Mouse (Mus musculus): Measurements from ENCODE around the gene Zdhhc20.
"Not testable (repeated sequence)": the region's sequence is repeated elsewhere in the genome, so short reads cannot be mapped to it uniquely, and the experiment has no call there.

Gene Zdhhc20

DNA sequence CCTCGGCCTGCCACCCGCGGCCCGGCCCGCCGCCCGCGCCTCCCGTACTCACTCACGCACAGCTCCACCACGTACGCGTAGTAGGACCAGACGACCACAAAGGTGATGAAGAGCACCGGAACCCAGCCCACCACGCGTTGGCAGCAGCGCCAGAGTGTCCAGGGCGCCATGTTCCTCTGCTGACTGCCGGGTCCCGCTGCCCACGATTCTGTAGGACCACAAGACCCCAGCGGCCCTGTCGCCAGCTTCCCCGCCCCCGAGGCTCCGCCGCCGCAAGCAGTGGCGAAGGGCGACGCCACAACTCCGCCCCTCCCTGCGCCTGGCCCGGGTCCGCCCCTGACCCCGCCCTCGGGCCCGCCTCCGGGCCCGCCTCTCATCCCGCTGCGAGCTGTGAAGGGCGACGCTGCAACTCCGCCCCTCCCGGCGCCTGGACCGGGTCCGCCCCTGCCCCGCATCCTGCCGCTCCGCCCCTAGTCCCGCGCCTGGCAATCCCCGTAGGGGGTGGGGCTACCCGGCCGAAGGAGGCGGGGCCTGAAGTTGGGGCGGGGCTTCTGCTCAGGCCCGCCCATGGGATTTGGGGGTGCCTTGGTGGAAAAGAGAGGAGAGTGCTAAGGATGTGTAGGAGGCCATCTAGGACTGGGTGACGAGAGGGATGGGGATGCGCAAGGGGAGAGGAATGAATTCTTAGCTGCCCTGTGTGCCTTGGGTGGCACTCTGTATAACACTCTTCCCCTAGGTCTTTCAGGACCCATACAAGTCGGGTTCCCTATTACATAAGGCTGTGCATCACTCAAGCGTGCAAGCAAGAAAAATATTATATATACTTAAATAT is at the start of gene Zdhhc20:
Gene Zdhhc20, minus strand, starts transcription at position 266 of the 832 bp plus-strand sequence.
- ATAC-seq (ENCODE audit: low TSS enrichment) = peak; percentile 93

DNA sequence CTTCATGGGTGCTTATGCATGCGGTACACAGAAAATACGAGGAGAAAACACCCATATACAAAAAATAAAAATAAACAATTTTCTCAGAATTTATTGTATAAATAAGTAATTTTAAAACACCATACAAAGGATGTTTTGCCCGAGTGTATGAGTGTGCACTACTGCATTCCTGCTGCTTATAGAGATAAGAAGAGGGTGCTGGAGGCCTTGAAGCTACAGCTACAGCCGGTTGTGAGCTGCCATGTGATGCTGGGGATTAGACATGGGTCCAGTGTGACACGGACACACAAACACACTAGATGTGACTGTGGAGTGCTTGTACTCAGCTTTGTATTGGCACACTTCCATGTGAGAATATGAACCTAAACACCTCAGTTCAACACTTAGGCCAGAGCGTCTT is 47.2 kb upstream of the Zdhhc20 start:
- no peak for ATAC-seq (ENCODE audit: low TSS enrichment)

DNA sequence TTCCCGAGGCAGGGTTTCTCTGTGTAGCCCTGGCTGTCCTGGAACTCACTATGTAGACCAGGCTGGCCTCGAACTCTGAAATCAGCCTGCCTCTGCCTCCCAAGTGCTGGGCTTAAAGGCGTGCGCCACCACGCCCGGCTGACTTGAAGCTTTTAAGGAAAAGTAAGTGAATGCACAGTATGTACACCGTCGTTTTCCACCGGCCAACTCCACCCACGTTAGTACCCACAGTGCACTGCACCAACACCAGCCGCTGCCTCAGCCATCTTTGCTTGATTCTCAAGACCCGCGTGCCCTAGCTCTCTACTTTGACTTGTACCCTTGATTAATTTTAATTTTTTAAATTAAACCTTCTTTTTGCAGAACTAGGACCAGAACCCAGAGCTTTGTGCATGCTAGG is 44.6 kb upstream of the Zdhhc20 start:
- ATAC-seq (ENCODE audit: low TSS enrichment) = no peak

DNA sequence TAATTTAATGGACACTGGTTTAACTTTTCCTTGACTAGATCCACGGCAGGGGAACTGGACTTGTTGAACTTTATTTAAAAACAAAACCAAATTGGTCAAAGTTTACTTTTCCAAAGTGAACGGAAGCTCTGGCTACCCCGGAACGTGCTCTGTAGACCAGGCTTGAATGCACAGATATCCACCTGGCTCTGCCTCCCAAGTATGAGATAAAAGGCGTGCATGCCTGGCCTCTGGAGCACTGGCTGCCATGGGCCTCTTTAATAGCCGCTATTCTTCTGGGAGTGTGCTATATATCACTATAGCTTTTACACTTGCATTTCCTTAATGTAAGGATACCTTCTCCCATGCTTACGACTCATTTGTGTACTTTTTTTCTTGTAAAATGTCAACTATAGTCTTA is 43.5 kb upstream of the Zdhhc20 start:
- no peak for ATAC-seq (ENCODE audit: low TSS enrichment)

DNA sequence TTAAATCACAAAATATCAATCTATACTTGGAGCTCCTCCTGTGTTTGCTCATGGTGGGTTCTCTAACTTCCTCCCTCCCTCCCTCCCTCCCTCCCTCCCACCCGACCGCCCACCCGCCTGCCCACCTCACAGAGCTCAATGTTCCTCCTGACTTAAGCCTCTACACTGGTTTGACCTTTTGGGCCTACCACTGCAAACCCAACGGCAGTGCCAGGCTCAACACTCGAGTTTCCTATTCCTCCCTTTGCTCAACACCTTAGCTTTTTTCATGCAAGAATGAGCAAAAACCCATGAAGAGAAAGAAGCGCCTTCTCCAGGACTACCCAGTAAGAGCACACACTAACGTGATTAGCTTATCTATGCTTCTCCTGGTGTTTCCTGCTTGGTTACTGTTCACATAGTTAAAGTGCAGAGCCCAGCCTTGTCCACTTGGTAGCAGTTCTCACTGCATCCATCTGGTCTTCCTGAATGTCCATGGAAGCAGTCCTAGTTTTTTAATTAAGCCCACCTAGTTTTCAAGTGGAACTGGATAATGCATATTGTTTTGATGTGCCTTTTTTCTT is 42.9 kb upstream of the Zdhhc20 start:
- no peak for ATAC-seq (ENCODE audit: low TSS enrichment)

DNA sequence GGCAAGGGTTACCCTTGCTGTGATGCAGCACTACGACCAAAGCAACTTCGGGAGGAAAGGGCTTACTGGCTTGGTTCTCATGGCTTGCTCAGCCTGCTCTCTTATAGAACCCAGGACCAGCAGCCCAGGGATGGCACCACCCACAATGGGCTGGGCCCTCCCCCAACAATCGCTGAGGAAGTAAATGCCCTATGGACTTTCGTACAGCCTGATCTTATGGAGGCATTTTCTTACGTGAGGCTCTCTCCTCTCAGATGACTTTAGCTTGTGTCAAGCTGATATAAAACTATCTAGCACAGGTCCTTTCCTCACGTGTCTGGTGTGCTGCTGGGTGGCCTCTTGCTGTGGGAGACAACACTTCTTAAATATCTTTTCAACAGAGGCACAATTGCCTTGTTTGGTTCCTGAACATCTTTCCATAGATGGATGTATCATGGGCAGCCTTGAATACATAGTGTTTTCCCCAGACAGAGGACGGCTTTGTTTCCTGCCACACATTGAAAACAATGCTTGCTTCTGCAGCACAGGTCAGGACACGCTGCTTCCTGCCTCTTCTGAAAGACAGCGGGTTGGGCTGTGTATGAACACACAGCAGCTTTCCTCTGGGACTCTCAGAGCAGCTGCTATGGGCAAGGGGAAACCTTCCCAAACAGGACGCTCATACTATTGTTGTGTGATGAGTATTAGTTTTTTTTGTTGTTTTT is 31.5 kb upstream of the Zdhhc20 start:
- peak; percentile 43 for ATAC-seq (ENCODE audit: low TSS enrichment)

DNA sequence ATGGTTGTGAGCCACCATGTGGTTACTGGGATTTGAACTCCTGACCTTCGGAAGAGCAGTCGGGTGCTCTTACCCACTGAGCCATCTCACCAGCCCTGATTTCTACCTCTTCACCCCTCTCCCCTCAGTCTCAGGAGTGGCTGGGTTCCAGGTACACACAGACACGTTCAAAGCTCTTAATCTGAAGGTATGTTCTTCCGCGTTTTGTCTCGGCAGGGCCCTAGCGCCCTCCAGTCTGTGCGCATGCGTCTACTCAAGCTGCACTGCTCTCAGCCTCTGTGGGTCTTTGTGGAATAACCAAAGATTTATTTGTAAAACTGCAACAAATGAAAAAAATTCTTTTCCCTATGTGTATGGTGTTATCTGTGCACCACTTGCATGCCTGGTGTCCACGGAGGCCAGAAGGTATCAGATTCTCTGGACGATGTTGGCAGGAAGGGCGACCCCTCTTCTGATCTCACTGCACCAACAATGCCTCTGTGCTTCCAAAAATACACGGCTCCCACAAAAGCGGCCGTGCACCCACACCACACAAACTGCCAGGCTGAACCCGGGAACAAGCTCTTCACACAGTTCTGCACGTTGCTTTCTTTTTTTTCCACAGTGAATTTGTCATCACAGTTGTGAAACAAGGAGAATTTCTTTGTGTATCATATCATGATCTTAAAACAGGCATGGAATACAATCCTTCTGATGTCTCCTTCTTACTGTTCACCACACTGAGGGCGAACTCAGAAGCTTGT is 30.7 kb upstream of the Zdhhc20 start:
- peak; percentile 78 for ATAC-seq (ENCODE audit: low TSS enrichment)

DNA sequence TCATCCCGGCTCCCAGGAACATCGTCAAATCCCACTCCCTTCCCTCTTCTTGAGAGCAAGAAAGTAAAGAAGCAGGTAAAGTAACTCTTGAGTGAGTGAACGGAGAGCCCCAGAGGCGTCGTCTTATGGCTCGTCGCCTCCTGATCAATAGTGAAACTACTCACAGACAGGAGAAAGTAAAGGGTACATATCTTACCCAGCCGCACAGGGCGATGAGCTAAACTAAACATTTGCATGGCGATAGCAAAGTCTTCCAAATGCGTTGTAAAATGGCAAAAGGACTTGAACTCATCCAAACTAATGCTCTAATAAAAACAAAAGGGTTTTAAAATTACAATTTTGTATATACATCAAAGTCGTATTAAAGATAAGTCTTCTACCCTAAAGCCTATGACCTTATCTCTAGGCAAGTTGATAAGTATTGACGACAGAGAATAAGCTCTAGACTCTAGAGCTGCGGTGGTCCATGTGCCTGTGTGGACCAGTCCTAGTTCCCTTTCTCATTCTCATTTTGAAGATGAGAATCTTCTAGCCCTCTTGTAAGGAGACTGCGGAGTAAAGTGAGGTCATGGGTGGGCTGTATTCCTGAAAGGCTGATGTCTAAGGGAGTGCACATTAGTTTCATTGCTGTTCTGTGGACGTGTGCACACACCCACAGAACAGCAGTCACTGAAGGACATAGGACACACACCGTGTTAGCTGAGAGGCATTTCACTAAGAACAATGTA is 29.2 kb upstream of the Zdhhc20 start:
- ATAC-seq (ENCODE audit: low TSS enrichment) = no peak

DNA sequence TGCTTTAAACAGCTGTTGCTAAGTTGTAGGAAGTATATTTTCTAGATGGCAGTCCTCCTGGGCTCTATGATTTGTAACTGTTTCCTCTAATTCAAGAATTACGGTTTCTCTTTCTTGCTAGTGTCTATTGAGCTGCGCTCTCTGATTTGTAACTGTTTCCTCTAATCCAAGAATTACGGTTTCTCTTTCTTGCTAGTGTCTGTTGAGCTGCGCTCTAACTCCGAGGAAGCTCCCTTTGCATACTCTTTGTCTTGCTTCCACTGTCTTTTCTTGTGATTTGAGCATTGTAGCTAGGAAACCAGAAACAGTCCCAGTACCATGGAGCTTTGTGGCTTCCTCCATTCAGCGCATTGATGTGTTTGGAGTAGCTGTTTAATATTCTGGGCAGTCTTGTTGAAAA is 25.3 kb upstream of the Zdhhc20 start:
- ATAC-seq (ENCODE audit: low TSS enrichment) = no peak

DNA sequence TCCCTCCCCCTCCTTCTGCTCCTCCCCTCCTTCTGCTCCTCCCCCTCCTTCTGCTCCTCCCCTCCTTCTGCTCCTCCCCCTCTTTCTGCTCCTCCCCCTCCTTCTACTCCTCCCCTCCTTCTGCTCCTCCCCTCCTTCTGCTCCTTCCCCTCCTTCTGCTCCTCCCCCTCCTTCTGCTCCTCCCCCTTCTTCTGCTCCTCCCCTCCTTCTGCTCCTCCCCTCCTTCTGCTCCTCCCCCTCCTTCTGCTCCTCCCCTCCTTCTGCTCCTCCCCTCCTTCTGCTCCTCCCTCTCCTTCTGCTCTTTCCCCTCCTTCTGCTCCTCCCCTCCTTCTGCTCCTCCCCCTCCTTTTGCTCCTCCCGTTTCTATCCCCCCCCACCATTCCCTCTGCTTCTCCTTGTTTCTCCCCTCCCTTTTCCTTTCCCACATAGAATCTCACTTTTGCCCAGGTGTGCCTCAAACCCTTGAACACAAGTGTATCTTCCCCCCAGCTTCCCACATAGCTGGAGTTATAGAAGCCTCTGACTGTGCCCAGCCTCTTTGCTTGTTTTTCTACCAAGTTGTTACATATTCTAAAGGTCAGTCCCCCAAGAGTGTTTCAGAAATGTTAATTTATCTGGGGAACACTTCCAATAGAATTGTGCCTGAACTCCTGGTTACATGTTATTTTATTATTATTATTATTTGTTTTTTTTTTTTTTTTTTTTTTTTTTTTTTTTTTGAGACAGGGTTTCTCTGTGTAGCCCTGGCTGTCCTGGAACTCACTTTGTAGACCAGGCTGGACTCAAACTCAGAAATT is 22.3 kb upstream of the Zdhhc20 start:
- ATAC-seq (ENCODE audit: low TSS enrichment) = not testable (repeated sequence)

DNA sequence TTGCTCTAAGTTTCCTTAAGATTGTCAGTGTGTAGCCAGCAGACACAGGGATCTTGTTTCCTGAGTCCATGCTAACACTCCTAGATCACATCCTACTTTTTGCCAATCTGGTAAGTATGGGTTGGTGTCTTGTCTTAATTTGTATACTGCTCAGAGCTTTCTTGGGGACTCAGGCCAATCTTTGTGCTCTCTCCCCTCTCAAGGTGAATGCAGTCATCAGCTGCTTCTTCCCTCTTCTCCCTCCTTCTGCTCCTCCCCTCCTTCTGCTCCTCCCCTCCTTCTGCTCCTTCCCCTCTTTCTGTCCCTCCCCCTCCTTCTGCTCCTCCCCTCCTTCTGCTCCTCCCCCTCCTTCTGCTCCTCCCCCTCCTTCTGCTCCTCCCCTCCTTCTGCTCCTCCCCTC is 21.7 kb upstream of the Zdhhc20 start:
- ATAC-seq (ENCODE audit: low TSS enrichment) = not testable (repeated sequence)

DNA sequence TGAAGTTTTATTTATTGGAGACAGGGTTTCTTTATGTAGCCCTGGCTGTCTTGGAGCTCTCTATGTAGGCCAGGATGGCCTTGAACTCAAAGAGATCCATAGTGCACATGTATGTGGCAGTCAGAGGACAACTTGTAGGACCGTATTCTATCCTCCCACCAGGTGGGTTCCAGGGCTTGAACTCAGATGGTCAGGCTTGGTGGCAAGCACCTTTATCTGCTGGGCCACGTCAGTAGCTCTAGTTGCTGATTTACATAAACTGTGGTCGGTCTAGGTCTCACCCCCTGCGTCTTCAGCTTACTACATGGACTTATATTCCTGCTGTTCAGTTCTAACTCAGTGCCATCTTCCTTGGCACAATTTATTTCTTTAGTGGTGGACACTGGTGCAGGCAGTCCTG is 21.2 kb upstream of the Zdhhc20 start:
- no peak for ATAC-seq (ENCODE audit: low TSS enrichment)

DNA sequence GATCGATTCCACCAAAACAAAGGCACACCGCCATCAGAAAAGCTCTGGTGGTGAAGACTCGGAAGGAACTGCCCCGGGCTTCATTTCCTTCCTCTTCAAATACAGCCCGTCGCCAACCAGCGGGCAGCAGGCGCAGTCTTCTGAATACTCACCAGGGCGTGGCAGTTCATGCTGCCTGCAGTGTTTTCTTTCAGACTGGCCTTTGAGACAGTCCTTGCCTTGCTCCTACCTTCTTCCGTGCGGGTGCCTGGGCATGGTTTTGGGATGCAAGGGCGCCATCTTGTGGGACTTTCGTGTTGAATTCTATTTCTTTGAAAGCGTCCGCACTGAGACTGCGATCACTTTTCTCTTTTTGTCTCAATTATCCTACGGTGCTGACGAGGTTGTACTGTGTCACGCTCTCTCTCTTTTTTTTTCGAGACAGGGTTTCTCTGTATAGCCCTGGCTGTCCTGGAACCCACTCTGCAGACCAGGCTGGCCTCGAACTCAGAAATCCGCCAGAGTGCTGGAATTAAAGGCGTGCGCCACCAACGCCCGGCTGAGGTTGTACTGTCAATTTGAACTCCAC is 20.5 kb upstream of the Zdhhc20 start:
- ATAC-seq (ENCODE audit: low TSS enrichment) = peak; percentile 94

DNA sequence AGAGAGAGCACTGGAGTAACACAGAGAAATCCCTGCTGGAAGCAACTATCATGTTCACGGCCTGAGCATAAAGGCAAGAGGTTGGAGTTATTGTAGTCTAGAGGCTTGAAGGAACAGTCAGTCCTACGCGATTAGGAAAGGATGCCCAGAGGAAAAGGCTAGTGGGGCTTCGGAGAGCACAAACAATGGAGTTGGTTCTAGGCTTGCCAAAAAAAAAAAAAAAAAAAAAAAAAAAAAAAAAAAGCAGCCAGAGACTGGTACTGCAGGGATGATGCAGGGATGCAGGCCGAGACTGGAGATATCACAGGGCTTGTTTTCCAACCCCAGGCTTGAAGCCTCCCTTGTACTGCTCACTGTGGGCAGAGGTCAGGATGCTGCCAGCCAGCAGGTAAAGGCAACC is 19.2 kb upstream of the Zdhhc20 start:
- ATAC-seq (ENCODE audit: low TSS enrichment) = peak; percentile 27; the same call in 1 of the 2 replicates

DNA sequence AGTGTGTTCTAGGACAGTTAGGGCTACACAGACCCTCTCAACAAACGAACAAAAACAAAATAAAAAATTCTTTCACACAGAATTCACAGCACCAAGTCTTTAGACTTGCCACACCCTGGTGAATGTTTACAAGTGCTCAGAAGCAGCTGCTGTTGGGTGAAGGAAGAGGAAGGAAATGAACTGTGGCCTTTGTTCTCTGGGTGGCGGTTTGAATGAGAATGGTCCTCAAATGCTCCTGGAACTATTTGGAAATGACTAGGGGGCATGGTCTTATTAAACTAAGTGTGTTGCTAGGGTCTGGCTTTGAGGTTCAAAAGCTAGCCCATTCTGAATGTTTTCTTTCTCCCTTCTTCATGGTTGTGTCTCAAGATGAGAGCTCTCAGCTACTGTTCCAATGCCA is 18.4 kb upstream of the Zdhhc20 start:
- ATAC-seq (ENCODE audit: low TSS enrichment) = no peak

DNA sequence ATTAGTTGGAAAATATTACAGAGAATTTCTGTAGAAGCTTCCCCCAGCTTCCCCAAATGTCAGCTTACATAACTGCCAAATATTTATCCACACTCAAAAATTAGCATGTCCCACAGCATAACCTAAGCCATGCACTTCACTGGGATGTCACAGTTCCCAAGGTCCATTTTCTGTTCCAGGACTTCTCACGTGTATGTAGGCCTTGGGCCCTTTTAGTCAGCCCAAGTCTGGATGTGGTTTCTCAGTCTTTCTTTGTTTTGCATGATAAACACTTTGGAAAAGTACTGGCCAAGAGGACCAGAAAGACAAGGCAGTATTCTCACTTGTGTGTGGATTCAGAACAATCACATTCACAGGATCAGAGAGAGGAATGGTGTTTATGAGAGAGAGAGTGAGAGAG is 11.9 kb upstream of the Zdhhc20 start:
- ATAC-seq (ENCODE audit: low TSS enrichment) = no peak

DNA sequence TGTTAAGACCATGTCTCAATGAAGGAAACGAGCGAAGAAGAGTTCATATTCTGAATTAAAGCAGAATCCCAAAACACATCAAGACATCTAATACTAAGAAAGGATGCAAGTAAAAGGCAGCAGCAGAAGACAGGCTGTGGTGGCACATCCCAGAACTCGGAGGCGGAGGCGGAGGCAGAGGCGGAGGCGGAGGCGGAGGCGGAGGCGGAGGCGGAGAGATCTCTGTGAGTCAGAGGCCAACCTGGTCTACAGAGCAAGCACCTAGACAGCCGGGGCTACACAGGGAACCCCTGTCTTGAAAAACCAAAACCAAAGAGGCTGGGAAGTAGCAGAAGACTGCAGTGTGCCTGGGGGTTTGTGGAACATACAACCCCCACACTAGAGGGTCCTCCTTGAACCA is 6.8 kb upstream of the Zdhhc20 start:
- no peak for ATAC-seq (ENCODE audit: low TSS enrichment)

DNA sequence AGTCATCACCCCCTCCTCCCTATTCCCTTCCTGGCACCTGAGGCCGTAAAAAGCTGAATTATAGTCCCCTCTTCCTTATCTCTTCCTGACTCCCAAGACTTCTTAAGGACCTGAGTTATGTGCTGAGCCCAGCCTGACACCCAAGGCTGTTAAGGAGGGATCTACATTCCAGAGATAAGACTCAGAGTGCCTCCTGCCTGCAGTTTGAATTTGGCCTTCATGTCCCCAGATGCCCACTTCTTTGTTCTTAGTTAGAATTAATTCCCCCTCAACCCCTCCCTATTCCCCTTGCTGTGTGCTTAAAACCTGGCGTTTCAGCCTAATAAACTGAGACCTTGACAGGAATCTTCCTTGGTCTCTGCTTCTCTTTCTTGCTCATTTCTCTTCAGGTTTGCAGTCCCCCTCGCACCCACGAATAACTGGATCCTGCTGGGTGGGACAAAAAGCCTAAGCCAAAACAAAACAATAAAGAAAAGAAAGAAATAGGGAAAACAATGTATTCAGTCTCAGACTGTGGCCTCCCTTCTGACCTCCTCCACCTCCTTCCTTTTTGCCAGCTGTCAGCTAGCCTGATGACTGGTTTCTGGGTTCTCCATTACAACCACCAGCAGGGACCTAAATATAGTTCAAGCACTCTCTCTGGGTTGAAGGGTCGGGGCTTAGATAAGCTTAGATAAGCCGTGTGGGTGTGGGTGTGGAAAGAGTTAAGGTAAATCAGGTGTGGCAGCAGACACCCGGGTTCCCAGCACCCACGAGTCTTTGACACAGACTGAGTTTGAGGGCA is 6.2 kb upstream of the Zdhhc20 start:
- not testable (repeated sequence) for ATAC-seq (ENCODE audit: low TSS enrichment)

DNA sequence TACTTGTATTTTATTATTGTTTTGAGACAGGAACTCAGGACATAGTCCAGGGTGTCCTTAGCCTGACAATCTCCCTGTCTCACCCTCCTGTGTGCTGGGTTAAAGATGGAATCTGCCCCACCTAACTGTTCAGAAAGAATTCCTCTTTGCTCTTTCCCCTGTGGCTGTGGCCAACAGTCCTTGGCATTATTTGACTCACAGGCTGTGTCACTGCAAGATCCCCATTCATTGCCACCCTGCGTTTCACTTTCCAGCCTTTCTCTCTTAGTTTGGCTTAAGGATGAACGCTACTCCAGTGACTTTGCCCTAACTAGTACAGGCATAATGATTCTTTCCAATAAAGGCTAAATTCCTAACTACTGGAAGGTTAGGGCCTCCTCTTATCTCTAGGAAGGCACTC is 4.3 kb upstream of the Zdhhc20 start:
- ATAC-seq (ENCODE audit: low TSS enrichment) = no peak

DNA sequence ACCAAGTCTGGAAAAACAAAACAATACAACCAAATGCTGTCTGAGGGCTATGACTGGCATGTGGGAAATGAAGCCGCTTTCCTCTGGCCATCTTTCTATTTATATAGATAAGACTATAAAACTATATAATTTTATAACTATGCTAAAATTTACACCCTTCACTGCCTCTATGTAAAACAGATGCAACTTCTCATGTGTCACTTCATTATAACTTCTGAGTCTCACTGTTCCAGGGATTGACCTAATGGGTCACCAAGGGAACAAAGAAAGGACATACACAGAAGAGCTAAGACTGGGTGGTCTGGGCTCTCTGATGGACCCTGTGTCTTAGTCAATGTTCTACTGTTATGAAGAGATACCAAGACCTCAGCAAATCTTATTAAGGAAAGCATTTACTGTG is 2.9 kb upstream of the Zdhhc20 start:
- ATAC-seq (ENCODE audit: low TSS enrichment) = no peak
